8 mouse cellular contexts compared by ENCODE assay signal in genomic region chr15:7118849-7119248, GRCm38 (mm10). TPM values are rescaled to one million over a fixed set of nuclear protein-coding genes. Genes with fewer than 3 reads are reported as not detected.
DNase-seq lines count a peak whose midpoint lies in the region; ATAC-seq and TF ChIP-seq lines count a peak whose summit lies in the region.

No protein-coding gene starts in this region.

- 44% methylated on average over 5 of the region's 5 CpGs for WGBS in liver, embryonic 11.5 days
- WGBS in liver, embryonic 12.5 days (ENCODE audit: insufficient replicate concordance): 49% methylated on average over 5 of the region's 5 CpGs
- WGBS in hindbrain, postnatal 0 days: 23% methylated on average over 5 of the region's 5 CpGs

- H3K36me3 ChIP-seq in liver, embryonic 11.5 days (ENCODE audit: control insufficient read depth, insufficient read depth, low read length): no peaks in the 10 kb centered on the region
- no peaks in the 10 kb centered on the region for H3K36me3 ChIP-seq in liver, embryonic 12.5 days
- no peaks in the 10 kb centered on the region for H3K36me3 ChIP-seq in hindbrain, postnatal 0 days (ENCODE audit: insufficient read depth, low read length)

- H3K4me2 ChIP-seq in liver, embryonic 11.5 days: no peak overlapping the region
- no peak overlapping the region for H3K4me2 ChIP-seq in liver, embryonic 12.5 days
- H3K4me2 ChIP-seq in hindbrain, postnatal 0 days (ENCODE audit: low read depth, low read length): no peak overlapping the region

- TF ChIP-seq CTCF in hindbrain, postnatal 0 days (IDR thresholded peaks at IDR 0.05; ENCODE audit: low read depth): no peak

- H3K27ac ChIP-seq in liver, embryonic 11.5 days (ENCODE audit: low read depth, low read length): no peak overlapping the region
- H3K27ac ChIP-seq in liver, embryonic 12.5 days: no peak overlapping the region
- peak overlapping the region; percentile 33; the same call in 1 of the 2 replicates for H3K27ac ChIP-seq in hindbrain, postnatal 0 days

- no peak overlapping the region for H3K4me3 ChIP-seq in liver, embryonic 11.5 days (ENCODE audit: low read depth, low read length)
- H3K4me3 ChIP-seq in liver, embryonic 12.5 days: no peak overlapping the region
- no peak overlapping the region for H3K4me3 ChIP-seq in hindbrain, postnatal 0 days (ENCODE audit: low read length)

- peak; percentile 30 for DNase-seq in liver, embryonic 11.5 days (ENCODE audit: low spot score)
- DNase-seq in cerebellum, postnatal 10 days: peak; percentile 79 to 82
- DNase-seq in hindbrain, postnatal 0 days (ENCODE audit: low spot score): peak; percentile 92
- peak; percentile 67 for DNase-seq in lung, postnatal 14 days
- DNase-seq in thymus, adult 18-20 months: no peak
- no peak for DNase-seq in thymus, postnatal 0 days (ENCODE audit: low spot score)

- no peaks in the 10 kb centered on the region for H3K27me3 ChIP-seq in liver, embryonic 11.5 days (replicated peaks; ENCODE audit: control insufficient read depth, insufficient read depth, low read length)
- H3K27me3 ChIP-seq in liver, embryonic 12.5 days (replicated peaks): 0 out of 2 replicates have a peak, but pooled peaks cover 3% of the 10 kb centered on the region
- no peaks in the 10 kb centered on the region for H3K27me3 ChIP-seq in hindbrain, postnatal 0 days (ENCODE audit: insufficient read depth, low read length)

- ATAC-seq in liver, embryonic 11.5 days (replicated peaks; ENCODE audit: low FRiP score): no peak
- no peak for ATAC-seq in liver, embryonic 12.5 days
- peak; percentile 92 for ATAC-seq in hindbrain, postnatal 0 days
- ATAC-seq in megakaryocyte progenitor cell, adult 5-6 weeks (replicated peaks; ENCODE audit: poor library complexity): no peak

- no peaks in the 10 kb centered on the region for H3K9me3 ChIP-seq in liver, embryonic 11.5 days (ENCODE audit: control insufficient read depth, low read length)
- H3K9me3 ChIP-seq in liver, embryonic 12.5 days (replicated peaks): no peaks in the 10 kb centered on the region
- H3K9me3 ChIP-seq in hindbrain, postnatal 0 days (ENCODE audit: low read length): no peaks in the 10 kb centered on the region

- H3K9ac ChIP-seq in liver, embryonic 11.5 days (ENCODE audit: low read depth, low read length): no peak overlapping the region
- H3K9ac ChIP-seq in liver, embryonic 12.5 days: no peak overlapping the region
- H3K9ac ChIP-seq in hindbrain, postnatal 0 days (replicated peaks; ENCODE audit: low read length): no peak overlapping the region

- H3K4me1 ChIP-seq in liver, embryonic 11.5 days (replicated peaks; ENCODE audit: control insufficient read depth, insufficient read depth, low read length): no peaks in the 10 kb centered on the region
- no peaks in the 10 kb centered on the region for H3K4me1 ChIP-seq in liver, embryonic 12.5 days
- no peaks in the 10 kb centered on the region for H3K4me1 ChIP-seq in hindbrain, postnatal 0 days (ENCODE audit: insufficient read depth, low read length)

RNA-seq across cellular contexts. Expression of gene Lifr, which starts 28.4 kb away (rescaled TPM):
- 28.7 and 31.0 TPM in 2 replicates for polyA plus RNA-seq in liver, embryonic 11.5 days (2014; fragmentation: Nextera tagmentation; extraction: Ambion mirVana)
- 19.8 and 24.9 TPM in 2 replicates for polyA plus RNA-seq in liver, embryonic 12.5 days (2016; fragmentation: Nextera tagmentation; extraction: Ambion mirVana)
- total RNA-seq in hindbrain, postnatal 0 days (2014; rRNA removed): 38.4 and 47.2 TPM in 2 replicates
- polyA plus RNA-seq in hindbrain, postnatal 0 days (2015; fragmentation: Nextera tagmentation; extraction: Ambion mirVana): 17.3 and 19.6 TPM in 2 replicates
- 23.0 and 29.9 TPM in 2 replicates for polyA plus RNA-seq in thymus, postnatal 0 days (2015; fragmentation: Nextera tagmentation; extraction: Ambion mirVana)
- 0.22 and 0.57 TPM in 2 replicates for total RNA-seq in megakaryocyte progenitor cell, adult 5-6 weeks (2015)
- 0.25 and 0.27 TPM in 2 replicates for total RNA-seq in megakaryocyte progenitor cell, adult 5-6 weeks (2017)

Comparison
In these comparisons a context has a peak if more than half of its experiments do, and no peak if none do; other contexts are left out.
1. DNase-seq: peak in liver, embryonic 11.5 days (single experiment), cerebellum, postnatal 10 days (2 of 2), hindbrain, postnatal 0 days (single experiment) and lung, postnatal 14 days (single experiment); none in thymus, adult 18-20 months (0 of 2) and thymus, postnatal 0 days (single experiment).